Mouse (Mus musculus) cortical plate, adult 2 months (tissue): Measurements from ENCODE around the gene Tomm7.

ENCODE experiments used
- CTCF ChIP-seq: fragments of 200-500 bp; IDR thresholded peaks from 2 replicates; pipeline ENCODE4 v1.5.1; 2011; ENCODE audit warnings: mild to moderate bottlenecking, control low read depth, low read length; ENCODE audit not compliant: insufficient read depth; ENCODE audit errors: extremely low read depth
- POLR2A ChIP-seq: fragments of 200-500 bp; IDR thresholded peaks from 2 replicates; pipeline ENCODE4 v1.6.1; 2011; ENCODE audit warnings: mild to moderate bottlenecking, low read length, control low read depth; ENCODE audit not compliant: insufficient read depth; ENCODE audit errors: extremely low read depth

GRCm38 (mm10) chr5:23855484-23855883 lies 11.5 kb upstream of the Tomm7 start:
- no peak for TF ChIP-seq POLR2A
- no peak for TF ChIP-seq CTCF
